Mouse (Mus musculus): ENCODE data around the gene Exoc6b.

DNA sequence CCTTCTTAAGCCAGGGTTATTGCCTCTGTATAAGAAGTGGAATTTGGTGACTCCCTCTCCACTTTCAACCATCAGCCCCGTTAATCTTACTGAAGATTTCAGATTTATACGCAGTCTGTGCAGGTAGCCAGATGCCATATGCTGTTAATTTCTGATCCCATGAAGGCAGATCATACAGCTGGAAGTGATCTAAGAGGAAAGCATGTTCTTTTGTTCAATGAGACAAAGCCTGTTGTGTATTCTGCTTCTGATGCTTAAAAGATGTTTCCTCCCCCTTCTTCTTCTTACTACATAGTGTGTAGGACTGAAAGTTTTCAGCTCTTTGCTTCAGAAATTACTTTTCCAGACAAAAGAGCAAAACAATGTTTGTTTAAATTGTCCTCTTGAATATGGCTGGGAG lies 109.8 kb downstream of the Exoc6b start:
- TF ChIP-seq MYOG (IDR thresholded peaks at IDR 0.05; ENCODE audit: control insufficient read depth in 1 of 3, insufficient read depth in 1 of 3, insufficient read length in 2 of 3, low read depth in 2 of 3) (no peak), MAX (IDR thresholded peaks at IDR 0.05; ENCODE audit: low read depth) (no peak), POLR2A (IDR thresholded peaks at IDR 0.05; ENCODE audit: insufficient read length, low read depth) (no peak), USF1 (IDR thresholded peaks at IDR 0.05; ENCODE audit: low read depth) (no peak), SRF (IDR thresholded peaks at IDR 0.05; ENCODE audit: control insufficient read depth, insufficient read length, low read depth) (no peak), E2F4 (IDR thresholded peaks at IDR 0.05; ENCODE audit: insufficient read depth) (no peak), MYOD1 (IDR thresholded peaks at IDR 0.05; ENCODE audit: control insufficient read depth in 1 of 3, insufficient read length in 2 of 3, low read depth in 2 of 3) (no peak)

Measured in myocyte (in vitro differentiated cells).